Mouse (Mus musculus) small intestine, adult 10 weeks (tissue): ENCODE data around the gene Notch3. TPM values are rescaled to one million over a fixed set of nuclear protein-coding genes. Genes with fewer than 3 reads are reported as not detected.

Experiments
- polyA plus RNA-seq: library from polyadenylated mRNA; stranded (reverse); fragments of 350-450 nt; fragmentation: Illumina TruSeq; extraction: RNeasy Lipid Tissue Mini Kit (QIAGEN cat#74804); gene quantifications from one replicate; pipeline ENCODE4 v1.2.3, GENCODE M21; 2014; ENCODE audit warnings: low replicate concordance

The Notch3 gene
- 0.22 TPM for polyA plus RNA-seq

GRCm38 (mm10) chr17:32166687-32167086 is at the start of gene Notch3:
Gene Notch3 (minus strand): TSS chr17:32166852.

GRCm38 (mm10) chr17:32188863-32189636 is 22.4 kb upstream of the Notch3 start, which contains the start of gene Ephx3:
Gene Ephx3 (minus strand): TSS chr17:32189549.

Other genes starting within 250 kb of the Notch3 start
- 1.7 TPM for gene Rrp1b, start 130.8 kb downstream of the Notch3 start, polyA plus RNA-seq
- not detected for gene Hsf2bp, start 130.5 kb downstream of the Notch3 start, polyA plus RNA-seq
- 0.33 TPM for gene Ephx3, start 22.7 kb upstream of the Notch3 start, polyA plus RNA-seq
- gene Brd4, start 117.9 kb upstream of the Notch3 start, polyA plus RNA-seq: 22.9 TPM
- gene Akap8, start 154.4 kb upstream of the Notch3 start, polyA plus RNA-seq: 82.2 TPM
- gene Akap8l, start 183.8 kb upstream of the Notch3 start, polyA plus RNA-seq: 7.8 TPM
- gene Wiz, start 222.6 kb upstream of the Notch3 start, polyA plus RNA-seq: 3.0 TPM
- gene Rasal3, start 236.7 kb upstream of the Notch3 start, polyA plus RNA-seq: 0.89 TPM